In genomic region chr2:7893787-7894186, GRCm38 (mm10) we compare ENCODE assay signal across 25 mouse cellular contexts.
DNase-seq lines count a peak whose midpoint lies in the region; ATAC-seq lines count a peak whose summit lies in the region.
"Had no signal": no experiment of that assay in that cellular context is flagged by ENCODE, and none has a peak within 500 bp of the region (broad histone marks: within the 10 kb centered on the region; RNA-seq: fewer than 3 reads in every experiment).

No protein-coding gene starts in this region.

- peak; percentile 85 for ATAC-seq in frontal cortex, adult (ENCODE audit: low TSS enrichment)
- no peak for ATAC-seq in midbrain, embryonic 13.5 days
- ATAC-seq: activated CD4-positive, CD25-positive, alpha-beta regulatory T cell, adult 4 months; forebrain, embryonic 15.5 days; intestine, embryonic 15.5 days; Patski had no signal

- no peak overlapping the region for H3K9ac ChIP-seq in midbrain, embryonic 13.5 days (replicated peaks)
- H3K9ac ChIP-seq: embryonic facial prominence, embryonic 13.5 days; forebrain, embryonic 15.5 days; heart, embryonic 15.5 days; hindbrain, embryonic 14.5 days; intestine, embryonic 15.5 days had no signal

- no peaks in the 10 kb centered on the region for H3K27me3 ChIP-seq in midbrain, embryonic 13.5 days
- H3K27me3 ChIP-seq: CH12.LX; embryonic facial prominence, embryonic 13.5 days; forebrain, embryonic 15.5 days; heart, embryonic 15.5 days; intestine, embryonic 15.5 days; Patski had no signal

- no peaks in the 10 kb centered on the region for H3K36me3 ChIP-seq in midbrain, embryonic 13.5 days
- H3K36me3 ChIP-seq: embryonic facial prominence, embryonic 13.5 days; forebrain, embryonic 15.5 days; heart, embryonic 15.5 days; hindbrain, embryonic 10.5 days; intestine, embryonic 15.5 days had no signal

- no peak overlapping the region for H3K4me2 ChIP-seq in midbrain, embryonic 13.5 days (replicated peaks)
- H3K4me2 ChIP-seq: embryonic facial prominence, embryonic 13.5 days; forebrain, embryonic 15.5 days; heart, embryonic 11.5 days; heart, embryonic 15.5 days; hindbrain, embryonic 14.5 days; intestine, embryonic 15.5 days had no signal

- no peak for DNase-seq in frontal cortex, postnatal 10 days (ENCODE audit: low spot score in 2 of 2)
- DNase-seq in right cerebral cortex, adult 18-20 months: peak; percentile 51
- no peak for DNase-seq in right cerebral cortex, postnatal 14 days
- peak; percentile 24 for DNase-seq in brain, embryonic 18.5 days (ENCODE audit: low read depth, low spot score)
- peak; percentile 20 to 75 for DNase-seq in left cerebral cortex, postnatal 25 days (ENCODE audit: low spot score in 2 of 2)
- DNase-seq in adrenal gland, postnatal 10 days: no peak
- DNase-seq: adrenal gland, postnatal 25 days; cerebellum, adult 11-12 months; cerebellum, adult 9-10 months; cerebellum, postnatal 25 days; gastrocnemius, postnatal 10 days; heart, adult 18-20 months; heart, postnatal 14 days had no signal

- H3K9me3 ChIP-seq in midbrain, embryonic 13.5 days: no peaks in the 10 kb centered on the region
- H3K9me3 ChIP-seq: embryonic facial prominence, embryonic 13.5 days; heart, embryonic 15.5 days; intestine, embryonic 15.5 days had no signal

- no peak overlapping the region for H3K4me3 ChIP-seq in midbrain, embryonic 13.5 days (replicated peaks)
- H3K4me3 ChIP-seq: embryonic facial prominence, embryonic 13.5 days; forebrain, embryonic 15.5 days; heart, embryonic 15.5 days; hindbrain, embryonic 10.5 days; intestine, embryonic 15.5 days had no signal

- no peaks in the 10 kb centered on the region for H3K4me1 ChIP-seq in midbrain, embryonic 13.5 days (replicated peaks)
- H3K4me1 ChIP-seq: embryonic facial prominence, embryonic 13.5 days; forebrain, embryonic 15.5 days; heart, embryonic 15.5 days; hindbrain, embryonic 10.5 days; intestine, embryonic 15.5 days had no signal

- intact Hi-C loops in left cerebral cortex, postnatal 25 days (cut with DNase I): no loop called here

- whole genome bisulfite sequencing in midbrain, embryonic 13.5 days: 88% methylated on average over 3 of the region's 3 CpGs

- no peak overlapping the region for H3K27ac ChIP-seq in midbrain, embryonic 13.5 days
- H3K27ac ChIP-seq: embryonic facial prominence, embryonic 13.5 days; forebrain, embryonic 15.5 days; heart, embryonic 15.5 days; hindbrain, embryonic 10.5 days; hindbrain, embryonic 14.5 days; intestine, embryonic 15.5 days had no signal

Comparison
In these comparisons a context has a peak if more than half of its experiments do, and no peak if none do; other contexts are left out.
1. DNase-seq: peak in right cerebral cortex, adult 18-20 months (single experiment), brain, embryonic 18.5 days (single experiment) and left cerebral cortex, postnatal 25 days (2 of 2); none in frontal cortex, postnatal 10 days (0 of 2), right cerebral cortex, postnatal 14 days (single experiment) and adrenal gland, postnatal 10 days (single experiment).